Mouse (Mus musculus) heart, adult 9 months (tissue): ENCODE measurements at regions not wholly inside any gene's neighbourhood (a gene's known extent, or its start where the extent isn't known, plus 50 kb on each side); places are given as distances from the start of the nearest gene placed in this dataset.

Experiments
- DNase-seq, 2 experiments: peaks; one replicate each; pipeline ENCODE4 v3.0.0; 2022; ENCODE audit warnings: low spot score in 2 of 2

DNA sequence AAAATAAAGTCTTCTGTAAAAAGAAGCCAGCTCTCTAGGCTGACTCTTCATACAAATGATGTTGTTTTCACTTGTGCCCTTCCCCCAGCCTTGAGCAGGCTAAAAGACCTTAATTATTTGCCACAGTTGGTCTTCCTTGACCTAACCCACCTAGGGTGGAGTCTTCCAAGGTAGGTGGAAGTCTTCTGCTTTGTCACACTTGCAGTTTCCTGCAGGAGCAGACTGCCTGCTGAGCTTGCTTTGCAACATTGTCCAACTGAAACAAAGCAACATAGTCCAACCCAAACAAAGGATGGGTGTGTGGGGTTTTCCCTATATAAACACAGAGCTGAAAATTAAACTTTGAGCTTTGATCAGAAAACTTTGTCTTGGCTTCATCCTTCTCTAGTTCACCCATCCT, 53.0 kb upstream of the Ppfia2 start:
- no peak for DNase-seq
